Mouse (Mus musculus) midbrain, embryonic 11.5 days (tissue): ENCODE results near the gene Mrpl52. TPM values are rescaled to one million over a fixed set of nuclear protein-coding genes. Genes with fewer than 3 reads are reported as not detected.
A peak's percentile ranks its signal among the peaks of the same experiment; 100 is the strongest.

Source experiments
- ATAC-seq: fragments of 200-750 bp; cut with Nextera tagmentation; 2 replicates; pipeline ENCODE4 v1.8.0; 2017; ENCODE audit warnings: moderate TSS enrichment, moderate library complexity; ENCODE audit not compliant: low FRiP score
- DNase-seq: peaks from one replicate; pipeline ENCODE4 v3.0.0; 2015; ENCODE audit warnings: low spot score; ENCODE audit errors: missing footprints
- H3K27ac ChIP-seq: fragments of 300-500 bp; sonication (generic); 2 replicates; pipeline ENCODE4 v1.5.1; 2014; ENCODE audit warnings: low read depth, low read length
- H3K27me3 ChIP-seq: fragments of 300-500 bp; sonication (generic); 2 replicates; pipeline ENCODE4 v1.6.1; 2014; ENCODE audit warnings: mild to moderate bottlenecking, low read length, moderate library complexity, mixed read lengths; ENCODE audit not compliant: control insufficient read depth, insufficient read depth
- H3K36me3 ChIP-seq: fragments of 300-500 bp; sonication (generic); 2 replicates; pipeline ENCODE4 v1.6.1; 2014; ENCODE audit warnings: mild to moderate bottlenecking, low read length, moderate library complexity, mixed read lengths; ENCODE audit not compliant: control insufficient read depth, insufficient read depth
- H3K4me1 ChIP-seq: fragments of 300-500 bp; sonication (generic); 2 replicates; pipeline ENCODE4 v1.6.1; 2014; ENCODE audit warnings: low read length; ENCODE audit not compliant: control insufficient read depth, insufficient read depth
- H3K4me2 ChIP-seq: fragments of 300-500 bp; sonication (generic); 2 replicates; pipeline ENCODE4 v1.6.1; 2014; ENCODE audit warnings: mild to moderate bottlenecking, moderate library complexity
- H3K4me3 ChIP-seq: fragments of 300-500 bp; sonication (generic); 2 replicates; pipeline ENCODE4 v1.5.1; 2014; ENCODE audit warnings: low read depth, low read length
- H3K9ac ChIP-seq: fragments of 300-500 bp; sonication (generic); 2 replicates; pipeline ENCODE4 v1.6.1; 2014; ENCODE audit warnings: low read length
- H3K9me3 ChIP-seq: fragments of 300-500 bp; sonication (generic); 2 replicates; pipeline ENCODE4 v1.6.1; 2016; ENCODE audit warnings: low read length; ENCODE audit not compliant: control insufficient read depth
- WGBS: fragments of 180-500 bp; shearing (Covaris S2); extraction: QIAGEN DNeasy Blood & Tissue Kit; methylation state at CpG from one replicate; pipeline ENCODE4 v1.1.7; 2014; 5-methylcytosine and 5-hydroxymethylcytosine counted together
- polyA plus RNA-seq: library from polyadenylated mRNA; unstranded; fragments of >200 nt; fragmentation: Nextera tagmentation; extraction: Ambion mirVana; gene quantifications from 2 replicates; pipeline ENCODE4 v1.2.1, GENCODE M21; 2014

Gene Mrpl52
- polyA plus RNA-seq, 1 experiment from 2014 or later = 238 TPM

GRCm38 (mm10) chr14:54435194-54435918 lies 8.6 kb downstream of the Mrpl52 start:
- H3K36me3 ChIP-seq = peaks cover 3% of the 10 kb centered on the region; the same call in 1 of the 2 replicates
- no peak overlapping the region for H3K4me2 ChIP-seq
- DNase-seq (peak; percentile 61), ATAC-seq (no peak)
- H3K9ac ChIP-seq = no peak overlapping the region
- no peak overlapping the region for H3K27ac ChIP-seq
- H3K4me1 ChIP-seq = peaks cover 16% of the 10 kb centered on the region
- H3K9me3 ChIP-seq = no peaks in the 10 kb centered on the region
- H3K27me3 ChIP-seq = peaks cover 7% of the 10 kb centered on the region; the same call in 1 of the 2 replicates
- no peak overlapping the region for H3K4me3 ChIP-seq
- WGBS = 87% methylated on average over 11 of the region's 11 CpGs

DNA sequence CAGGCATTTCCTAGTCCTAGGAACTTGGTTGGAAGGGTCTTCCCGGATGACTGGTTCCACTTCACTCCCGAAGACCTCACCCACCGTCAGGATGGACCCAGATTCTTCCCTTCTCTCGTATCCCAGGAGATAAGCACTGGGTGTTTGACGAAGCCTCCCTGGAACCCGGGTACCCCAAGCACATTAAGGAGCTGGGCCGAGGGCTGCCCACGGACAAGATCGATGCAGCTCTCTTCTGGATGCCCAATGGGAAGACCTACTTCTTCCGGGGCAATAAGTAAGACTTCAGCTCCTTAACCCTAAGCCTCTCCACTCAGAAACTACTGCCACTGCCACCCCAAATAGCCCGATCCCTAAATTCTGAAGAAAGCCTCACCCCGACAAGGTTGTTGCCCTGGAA lies 12.4 kb downstream of the Mrpl52 start:
- DNase-seq (peak; percentile 69), ATAC-seq (no peak)
- Histone ChIP-seq H3K27me3 (no peaks in the 10 kb centered on the region), H3K4me3 (no peak overlapping the region), H3K4me1 (peaks cover 4% of the 10 kb centered on the region; the same call in 1 of the 2 replicates), H3K9ac (no peak overlapping the region), H3K4me2 (no peak overlapping the region), H3K9me3 (no peaks in the 10 kb centered on the region), H3K36me3 (peaks cover 3% of the 10 kb centered on the region; the same call in 1 of the 2 replicates), H3K27ac (no peak overlapping the region)
- WGBS = 65% methylated on average over 12 of the region's 12 CpGs

DNA sequence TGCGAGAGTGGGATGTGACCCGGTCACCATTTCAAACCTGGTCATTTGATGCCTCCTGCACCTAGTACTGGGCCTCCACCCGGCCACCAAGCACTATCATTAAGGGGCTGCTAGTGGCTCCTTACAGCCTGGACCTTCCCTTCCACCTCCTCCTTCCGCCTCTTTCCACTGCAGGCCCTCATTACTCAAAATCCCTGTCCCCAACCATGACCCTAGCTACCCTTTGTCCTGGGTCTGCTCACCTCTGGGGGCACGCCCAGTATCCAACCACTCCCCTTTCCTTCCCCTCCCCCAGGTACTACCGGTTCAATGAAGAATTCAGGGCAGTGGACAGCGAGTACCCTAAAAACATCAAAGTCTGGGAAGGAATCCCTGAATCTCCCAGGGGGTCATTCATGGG lies 12.9 kb downstream of the Mrpl52 start:
- Histone ChIP-seq H3K4me2 (no peak overlapping the region), H3K27ac (no peak overlapping the region), H3K36me3 (peaks cover 3% of the 10 kb centered on the region; the same call in 1 of the 2 replicates), H3K4me3 (no peak overlapping the region), H3K27me3 (no peaks in the 10 kb centered on the region), H3K4me1 (peaks cover 3% of the 10 kb centered on the region; the same call in 1 of the 2 replicates), H3K9ac (no peak overlapping the region), H3K9me3 (no peaks in the 10 kb centered on the region)
- 55% methylated on average over 7 of the region's 7 CpGs for WGBS
- DNase-seq = peak; percentile 75
- no peak for ATAC-seq

DNA sequence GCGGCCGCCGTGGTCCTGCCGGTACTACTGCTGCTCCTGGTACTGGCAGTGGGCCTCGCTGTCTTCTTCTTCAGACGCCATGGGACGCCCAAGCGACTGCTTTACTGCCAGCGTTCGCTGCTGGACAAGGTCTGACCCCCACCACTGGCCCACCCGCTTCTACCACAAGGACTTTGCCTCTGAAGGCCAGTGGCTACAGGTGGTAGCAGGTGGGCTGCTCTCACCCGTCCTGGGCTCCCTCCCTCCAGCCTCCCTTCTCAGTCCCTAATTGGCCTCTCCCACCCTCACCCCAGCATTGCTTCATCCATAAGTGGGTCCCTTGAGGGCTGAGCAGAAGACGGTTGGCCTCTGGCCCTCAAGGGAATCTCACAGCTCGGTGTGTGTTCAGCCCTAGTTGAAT lies 13.8 kb downstream of the Mrpl52 start:
- no peak overlapping the region for H3K4me3 ChIP-seq
- H3K36me3 ChIP-seq = peaks cover 3% of the 10 kb centered on the region; the same call in 1 of the 2 replicates
- no peak for ATAC-seq
- no peak overlapping the region for H3K9ac ChIP-seq
- WGBS = 98% methylated on average over 11 of the region's 14 CpGs
- peaks cover 3% of the 10 kb centered on the region; the same call in 1 of the 2 replicates for H3K4me1 ChIP-seq
- DNase-seq = peak; percentile 54
- no peaks in the 10 kb centered on the region for H3K27me3 ChIP-seq
- no peak overlapping the region for H3K27ac ChIP-seq
- no peaks in the 10 kb centered on the region for H3K9me3 ChIP-seq
- H3K4me2 ChIP-seq = no peak overlapping the region

GRCm38 (mm10) chr14:54441365-54441764 lies 14.7 kb downstream of the Mrpl52 start:
- H3K4me3 ChIP-seq = no peak overlapping the region
- H3K9ac ChIP-seq = no peak overlapping the region
- no peak for ATAC-seq
- H3K27me3 ChIP-seq = no peaks in the 10 kb centered on the region
- H3K36me3 ChIP-seq = peaks cover 3% of the 10 kb centered on the region; the same call in 1 of the 2 replicates
- H3K27ac ChIP-seq = no peak overlapping the region
- no peak overlapping the region for H3K4me2 ChIP-seq
- peak; percentile 70 for DNase-seq
- 78% methylated on average over 4 of the region's 4 CpGs for WGBS
- H3K4me1 ChIP-seq = peaks cover 3% of the 10 kb centered on the region; the same call in 1 of the 2 replicates
- no peaks in the 10 kb centered on the region for H3K9me3 ChIP-seq

DNA sequence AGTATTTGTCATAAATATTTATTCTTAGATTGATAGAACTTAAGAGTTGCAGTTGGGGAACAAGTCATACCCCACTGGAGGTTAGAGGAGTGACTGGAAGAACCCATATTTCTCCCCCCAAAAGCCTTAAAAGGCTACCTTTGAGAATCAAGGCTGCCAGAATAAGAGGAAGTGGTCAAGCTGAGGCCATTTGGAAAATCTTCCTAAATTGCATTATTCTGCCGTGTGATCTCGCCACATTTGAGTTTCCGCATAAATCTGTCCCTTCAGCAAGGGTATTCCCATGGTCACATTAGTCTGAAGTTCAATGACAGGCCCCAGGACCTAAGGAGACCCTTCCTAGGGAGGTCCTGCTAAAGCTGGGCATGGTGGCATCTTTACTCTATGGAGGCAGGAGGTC lies 15.8 kb downstream of the Mrpl52 start:
- H3K4me1 ChIP-seq = peaks cover 3% of the 10 kb centered on the region; the same call in 1 of the 2 replicates
- peaks cover 3% of the 10 kb centered on the region; the same call in 1 of the 2 replicates for H3K36me3 ChIP-seq
- ATAC-seq (no peak), DNase-seq (peak; percentile 45)
- no peaks in the 10 kb centered on the region for H3K9me3 ChIP-seq
- no peak overlapping the region for H3K27ac ChIP-seq
- no peak overlapping the region for H3K9ac ChIP-seq
- no peak overlapping the region for H3K4me2 ChIP-seq
- H3K27me3 ChIP-seq = no peaks in the 10 kb centered on the region
- 95% methylated on average over 3 of the region's 3 CpGs for WGBS
- H3K4me3 ChIP-seq = no peak overlapping the region

GRCm38 (mm10) chr14:54443196-54443595 lies 16.5 kb downstream of the Mrpl52 start:
- Histone ChIP-seq H3K9ac (no peak overlapping the region), H3K27me3 (no peaks in the 10 kb centered on the region), H3K36me3 (peaks cover 3% of the 10 kb centered on the region; the same call in 1 of the 2 replicates), H3K4me3 (no peak overlapping the region), H3K27ac (no peak overlapping the region), H3K4me2 (no peak overlapping the region), H3K9me3 (no peaks in the 10 kb centered on the region), H3K4me1 (peaks cover 3% of the 10 kb centered on the region; the same call in 1 of the 2 replicates)
- 38% methylated on average over 2 of the region's 3 CpGs for WGBS
- ATAC-seq (peak; percentile 49), DNase-seq (peak; percentile 69)

- WGBS = 72% methylated on average over 15 of the region's 15 CpGs
- DNase-seq (no peak), ATAC-seq (no peak)
- H3K36me3 ChIP-seq = peaks cover 3% of the 10 kb centered on the region; the same call in 1 of the 2 replicates
- H3K27ac ChIP-seq = no peak overlapping the region
- H3K27me3 ChIP-seq = no peaks in the 10 kb centered on the region
- H3K4me2 ChIP-seq = no peak overlapping the region
- H3K9ac ChIP-seq = no peak overlapping the region
- H3K4me1 ChIP-seq = peaks cover 3% of the 10 kb centered on the region; the same call in 1 of the 2 replicates
- no peaks in the 10 kb centered on the region for H3K9me3 ChIP-seq
- no peak overlapping the region for H3K4me3 ChIP-seq
Measured at GRCm38 (mm10) chr14:54443712-54444618, 17.3 kb downstream of the Mrpl52 start.
